In genomic region chr3:27625592-27625985, GRCm38 (mm10) we compare ENCODE assay signal across 11 mouse cellular contexts.
DNase-seq lines count a peak whose midpoint lies in the region; ATAC-seq and TF ChIP-seq lines count a peak whose summit lies in the region.
"Had no signal": no experiment of that assay in that cellular context is flagged by ENCODE, and none has a peak within 500 bp of the region (broad histone marks: within the 10 kb centered on the region; RNA-seq: fewer than 3 reads in every experiment).

No protein-coding gene starts in this region.

- peaks cover 17% of the 10 kb centered on the region for H3K4me1 ChIP-seq in heart, adult 2 months (ENCODE audit: control insufficient read depth, insufficient read depth, low read length)
- peaks cover 23% of the 10 kb centered on the region for H3K4me1 ChIP-seq in neural tube, embryonic 13.5 days (replicated peaks)
- H3K4me1 ChIP-seq in hindbrain, embryonic 16.5 days (ENCODE audit: control insufficient read depth, insufficient read depth, low read depth, low read length) = peaks cover 17% of the 10 kb centered on the region

- H3K4me2 ChIP-seq in neural tube, embryonic 13.5 days = no peak overlapping the region
- no peak overlapping the region for H3K4me2 ChIP-seq in hindbrain, embryonic 16.5 days (ENCODE audit: low read length)
- H3K4me2 ChIP-seq: limb, embryonic 12.5 days had no signal

- no peak overlapping the region for H3K4me3 ChIP-seq in heart, adult 2 months
- no peak overlapping the region for H3K4me3 ChIP-seq in neural tube, embryonic 13.5 days
- no peak overlapping the region for H3K4me3 ChIP-seq in hindbrain, embryonic 16.5 days (ENCODE audit: low read length)
- H3K4me3 ChIP-seq: limb, embryonic 12.5 days had no signal

- TF ChIP-seq CTCF in heart, adult 2 months (IDR thresholded peaks at IDR 0.05) = no peak

- H3K27me3 ChIP-seq in heart, adult 2 months (ENCODE audit: control insufficient read depth, insufficient read depth, low read length) = no peaks in the 10 kb centered on the region
- no peaks in the 10 kb centered on the region for H3K27me3 ChIP-seq in neural tube, embryonic 13.5 days
- no peaks in the 10 kb centered on the region for H3K27me3 ChIP-seq in hindbrain, embryonic 16.5 days (replicated peaks; ENCODE audit: control insufficient read depth, insufficient read depth, low read length)
- H3K27me3 ChIP-seq: limb, embryonic 12.5 days had no signal

- H3K79me2 ChIP-seq in heart, adult 2 months (replicated peaks; ENCODE audit: control insufficient read depth, insufficient read depth, low read length) = peaks cover 5% of the 10 kb centered on the region; the same call in 1 of the 2 replicates

- no peak for ATAC-seq in neural tube, embryonic 13.5 days (ENCODE audit: low read depth)
- ATAC-seq in hindbrain, embryonic 16.5 days = no peak

- no peak for TF ChIP-seq POLR2A in heart, adult 2 months (IDR thresholded peaks at IDR 0.05; ENCODE audit: insufficient read depth, low read depth, low read length)

- no peak for DNase-seq in heart, adult 2 months
- no peak for DNase-seq in heart, postnatal 4 days
- no peak for DNase-seq in neural tube, embryonic 10.5 days (ENCODE audit: extremely low spot score, low spot score)
- no peak for DNase-seq in left cerebral cortex, postnatal 36 days (ENCODE audit: low spot score in 2 of 2)
- no peak for DNase-seq in adrenal gland, adult 8-10 months
- DNase-seq in adrenal gland, adult (ENCODE audit: inconsistent age in 2 of 2, low spot score in 1 of 2) = no peak
- DNase-seq: cerebellum, adult 9-10 months; layer of hippocampus, adult 9-11 months had no signal

- no peaks in the 10 kb centered on the region for H3K9me3 ChIP-seq in neural tube, embryonic 13.5 days
- no peaks in the 10 kb centered on the region for H3K9me3 ChIP-seq in hindbrain, embryonic 16.5 days (ENCODE audit: control insufficient read depth, low read length)
- H3K9me3 ChIP-seq: limb, embryonic 12.5 days had no signal

- WGBS in heart, adult 2 months = 18% methylated on average over 8 of the region's 8 CpGs
- WGBS in neural tube, embryonic 13.5 days = 82% methylated on average over 8 of the region's 8 CpGs
- 68% methylated on average over 8 of the region's 8 CpGs for WGBS in hindbrain, embryonic 16.5 days

- peak overlapping the region; percentile 81 for H3K27ac ChIP-seq in heart, adult 2 months
- peak overlapping the region; percentile 39; the same call in 1 of the 2 replicates for H3K27ac ChIP-seq in neural tube, embryonic 13.5 days (replicated peaks)
- H3K27ac ChIP-seq in hindbrain, embryonic 16.5 days (ENCODE audit: low read depth, low read length) = peak overlapping the region; percentile 30; the same call in 1 of the 2 replicates
- H3K27ac ChIP-seq: limb, embryonic 12.5 days had no signal

- H3K9ac ChIP-seq in heart, adult 2 months (ENCODE audit: low read depth, low read length) = peak overlapping the region; percentile 8
- H3K9ac ChIP-seq in neural tube, embryonic 13.5 days = no peak overlapping the region
- H3K9ac ChIP-seq in hindbrain, embryonic 16.5 days (ENCODE audit: low read depth, low read length) = no peak overlapping the region
- H3K9ac ChIP-seq: limb, embryonic 12.5 days had no signal

- intact Hi-C loops in heart, adult 2 months (cut with DNase I) = no loop called here
- intact Hi-C loops in left cerebral cortex, postnatal 36 days (cut with DNase I) = no loop called here

- no peak for TF ChIP-seq EP300 in heart, adult 2 months (IDR thresholded peaks at IDR 0.05; ENCODE audit: insufficient read depth, low read depth, low read length)

- H3K36me3 ChIP-seq in heart, adult 2 months (ENCODE audit: control insufficient read depth, insufficient read depth, low read length) = peaks cover 11% of the 10 kb centered on the region
- H3K36me3 ChIP-seq in neural tube, embryonic 13.5 days = no peaks in the 10 kb centered on the region
- no peaks in the 10 kb centered on the region for H3K36me3 ChIP-seq in hindbrain, embryonic 16.5 days (ENCODE audit: control insufficient read depth, insufficient read depth, low read length)
- H3K36me3 ChIP-seq: limb, embryonic 12.5 days had no signal

Comparison
In these comparisons a context has a peak if more than half of its experiments do, and no peak if none do; other contexts are left out.
1. H3K27ac ChIP-seq: peak in every context shown above with its lines; median percentile 81 in heart, adult 2 months; 39 in neural tube, embryonic 13.5 days; 30 in hindbrain, embryonic 16.5 days.